In the genomic region with DNA sequence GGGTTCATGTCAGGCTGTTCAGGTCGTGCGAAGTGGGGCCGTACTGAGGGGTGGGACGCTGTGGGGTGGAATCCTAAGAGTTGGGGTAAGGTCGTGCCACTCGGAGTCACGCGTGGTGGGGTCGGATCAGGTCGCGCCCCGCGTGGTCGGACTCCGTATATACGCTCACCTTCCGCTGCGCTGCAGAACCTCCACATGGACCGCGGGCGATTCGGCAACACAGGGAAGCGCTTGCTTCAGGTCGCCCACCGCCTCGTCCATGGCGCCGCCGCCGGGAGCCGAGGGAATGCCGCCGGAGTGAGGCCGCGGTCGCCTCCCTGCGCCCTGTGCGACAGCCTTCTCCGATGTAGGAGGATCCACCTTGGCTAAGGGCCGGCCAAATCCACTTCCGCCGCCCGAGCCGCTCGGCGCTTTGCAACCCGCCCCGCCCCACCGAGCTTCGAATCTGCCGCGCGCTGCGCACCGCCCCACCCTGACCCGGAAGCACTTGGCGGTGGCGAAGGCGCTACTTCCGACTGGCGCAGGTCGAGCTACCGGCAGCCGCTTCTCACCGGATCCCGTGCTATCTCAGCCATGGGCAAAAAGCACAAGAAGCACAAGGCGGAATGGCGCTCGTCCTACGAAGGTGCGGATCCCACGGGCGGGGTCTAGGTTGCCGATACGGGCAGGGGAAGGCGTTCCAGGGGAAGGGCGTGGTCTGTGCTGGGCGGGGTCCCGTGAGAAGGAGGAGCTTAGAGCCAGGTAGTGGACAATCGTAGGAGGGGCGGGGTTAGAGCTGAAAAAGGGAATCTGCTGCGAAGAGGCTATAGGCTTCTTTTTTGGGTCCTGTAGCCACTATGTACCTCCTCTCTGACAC, we compare ENCODE assay signal across 8 mouse cellular contexts. TPM values are rescaled to one million over a fixed set of nuclear protein-coding genes. Genes with fewer than 3 reads are reported as not detected.
A peak's percentile ranks its signal among the peaks of the same experiment; 100 is the strongest.
DNase-seq lines count a peak whose midpoint lies in the region; ATAC-seq lines count a peak whose summit lies in the region.

A gene (minus strand): TSS at position 464 of the 856 bp plus-strand sequence.
A gene (plus strand): TSS at position 491 of the 856 bp plus-strand sequence.

- H3K4me2 ChIP-seq in hindbrain, embryonic 16.5 days (ENCODE audit: low read length): peak within 1 kb of the TSS; percentile 79

- no peaks in the 10 kb centered on the region for H3K27me3 ChIP-seq in hindbrain, embryonic 16.5 days (replicated peaks; ENCODE audit: control insufficient read depth, insufficient read depth, low read length)

- H3K9ac ChIP-seq in hindbrain, embryonic 16.5 days (ENCODE audit: low read depth, low read length): peak within 1 kb of the TSS; percentile 85

- peak within 1 kb of the TSS; percentile 87 for H3K27ac ChIP-seq in hindbrain, embryonic 16.5 days (ENCODE audit: low read depth, low read length)
- peak within 1 kb of the TSS; percentile 85 for H3K27ac ChIP-seq in macrophage

- H3K79me2 ChIP-seq in macrophage (ENCODE audit: inconsistent target): no peaks in the 10 kb centered on the region

- DNase-seq in WW6 (ENCODE audit: low read depth, low spot score): peak; percentile 83
- DNase-seq in cerebellum, postnatal 4 days (ENCODE audit: low spot score in 2 of 2): peak; percentile 90 to 94
- DNase-seq in gastrocnemius, adult 18-20 months (ENCODE audit: low spot score): peak; percentile 89
- DNase-seq in left cerebral cortex, adult 18-20 months (ENCODE audit: low spot score in 2 of 2): peak; percentile 88 to 93
- DNase-seq in right cerebral cortex, adult 18-20 months: peak; percentile 89
- peak; percentile 76 for DNase-seq in urinary bladder, postnatal 10 days (ENCODE audit: low spot score)

- H3K4me1 ChIP-seq in hindbrain, embryonic 16.5 days (ENCODE audit: control insufficient read depth, insufficient read depth, low read depth, low read length): peaks cover 11% of the 10 kb centered on the region

- H3K36me3 ChIP-seq in hindbrain, embryonic 16.5 days (ENCODE audit: control insufficient read depth, insufficient read depth, low read length): peaks cover 15% of the 10 kb centered on the region
- peaks cover 8% of the 10 kb centered on the region for H3K36me3 ChIP-seq in macrophage (ENCODE audit: inconsistent target)

- ATAC-seq in hindbrain, embryonic 16.5 days: peak; percentile 98

- under 1% methylated on average over 81 of the region's 82 CpGs for WGBS in hindbrain, embryonic 16.5 days
- WGBS in macrophage (ENCODE audit: missing documents): under 1% methylated on average over 74 of the region's 82 CpGs

- H3K9me3 ChIP-seq in hindbrain, embryonic 16.5 days (ENCODE audit: control insufficient read depth, low read length): no peaks in the 10 kb centered on the region

- peak within 1 kb of the TSS; percentile 88 for H3K4me3 ChIP-seq in hindbrain, embryonic 16.5 days (ENCODE audit: low read length)
- H3K4me3 ChIP-seq in macrophage (ENCODE audit: inconsistent target): peak within 1 kb of the TSS; percentile 66

RNA-seq across cellular contexts. Expression of the first gene that starts in this region (rescaled TPM):
- under 1 TPM; 0.27 to 0.28 TPM for total RNA-seq in gastrocnemius, adult 18-20 months (2021)
- 11.5 and 12.2 TPM in 2 replicates for polyA plus RNA-seq in hindbrain, embryonic 16.5 days (2015; fragmentation: Nextera tagmentation; extraction: Ambion mirVana)
- total RNA-seq in left cerebral cortex, adult 18-20 months (2021): under 1 TPM; 0.37 to 0.79 TPM
- 10 to 100 TPM in 3 of 26 experiments, 1 to 10 TPM in 23; 1.2 to 20.9 (median 4.1) TPM for total RNA-seq in macrophage (2018; cell fraction: chromatin; rRNA removed)
- total RNA-seq in macrophage (2018; cell fraction: cytosol; rRNA removed): 1 to 10 TPM; 1.5 to 8.4 (median 2.5) TPM
- total RNA-seq in macrophage (2018; cell fraction: nucleus; rRNA removed): 10 to 100 TPM in 2 of 26 experiments, 1 to 10 TPM in 23, under 1 TPM in 1; 0.80 to 15.1 (median 3.2) TPM
- polyA plus RNA-seq in macrophage (2018): 1.2 to 7.1 TPM (median 5.6 TPM) in 3 replicates

RNA-seq across cellular contexts. Expression of the second gene that starts in this region (rescaled TPM):
- 1 to 10 TPM; 8.8 to 9.4 TPM for total RNA-seq in gastrocnemius, adult 18-20 months (2021)
- polyA plus RNA-seq in hindbrain, embryonic 16.5 days (2015; fragmentation: Nextera tagmentation; extraction: Ambion mirVana): 78.4 and 86.8 TPM in 2 replicates
- 10 to 100 TPM; 75.9 to 85.0 TPM for total RNA-seq in left cerebral cortex, adult 18-20 months (2021)
- total RNA-seq in macrophage (2018; cell fraction: chromatin; rRNA removed): 100 to 1,000 TPM in 17 of 26 experiments, 10 to 100 TPM in 9; 71.5 to 196 (median 109) TPM
- 10 to 100 TPM; 16.6 to 26.7 (median 20.5) TPM for total RNA-seq in macrophage (2018; cell fraction: cytosol; rRNA removed)
- total RNA-seq in macrophage (2018; cell fraction: nucleus; rRNA removed): 10 to 100 TPM; 40.6 to 90.4 (median 57.8) TPM
- 17.1 to 28.6 TPM (median 23.0 TPM) in 3 replicates for polyA plus RNA-seq in macrophage (2018)

Comparison
In these comparisons a context has a peak if more than half of its experiments do, and no peak if none do; other contexts are left out.
1. Peak in every context shown above with its lines: DNase-seq, ATAC-seq, H3K4me3 ChIP-seq and H3K27ac ChIP-seq.
2. RNA of the second gene that starts in this region (total RNA-seq): 75.9 to 85.0 TPM in left cerebral cortex, adult 18-20 months; 8.8 to 9.4 TPM in gastrocnemius, adult 18-20 months; every median in the first group is over 4 times any median in the second.